Mouse (Mus musculus) cerebellum, postnatal 36 days (tissue): ENCODE measurements at regions not wholly inside any gene's neighbourhood (a gene's known extent, or its start where the extent isn't known, plus 50 kb on each side); places are given as distances from the start of the nearest gene placed in this dataset.

Experiments
- DNase-seq, 2 experiments: peaks; one replicate each; pipeline ENCODE4 v3.0.0; 2021 to 2022; ENCODE audit warnings: mixed read lengths in 2 of 2

DNA sequence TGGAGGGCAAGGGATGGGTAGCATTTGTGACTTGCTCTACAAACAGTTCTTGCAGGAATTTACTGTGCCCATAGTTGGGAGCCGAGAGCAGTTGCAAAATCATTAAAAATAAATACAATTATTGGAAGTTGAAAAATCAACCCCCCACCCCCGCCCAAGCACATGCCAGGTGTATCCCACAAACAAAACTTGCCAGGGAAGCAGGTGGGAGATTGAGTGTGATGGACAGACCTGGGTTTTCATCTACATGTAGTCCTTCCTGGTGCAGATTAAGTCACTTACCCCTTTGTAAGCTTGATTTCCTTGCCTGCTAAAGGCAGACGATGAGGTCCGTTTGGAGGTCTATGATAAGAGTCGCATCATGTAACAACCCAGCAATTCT is 280.3 kb downstream of the Insig2 start:
- DNase-seq = no peak

DNA sequence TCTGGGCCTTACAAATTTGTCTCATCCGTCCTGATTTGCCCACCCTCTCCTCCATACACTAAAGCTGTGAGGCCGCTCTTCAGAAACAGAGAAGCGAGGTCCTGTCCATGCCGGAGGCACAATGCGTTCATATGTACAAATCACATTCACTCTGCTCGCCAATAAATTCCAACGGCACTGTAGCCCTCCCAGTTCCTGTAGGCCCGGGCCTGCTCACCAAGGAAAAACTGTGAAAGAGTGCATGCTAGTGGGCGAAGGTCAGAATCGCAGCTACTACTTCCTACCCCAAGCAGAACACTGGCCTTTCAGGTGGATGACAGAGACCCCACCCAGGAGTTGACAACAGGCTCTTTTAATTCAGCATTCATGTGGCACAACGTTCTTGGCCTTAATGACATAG is 278.7 kb downstream of the Insig2 start:
- no peak for DNase-seq

- DNase-seq = no peak
These were observed 257.8 kb downstream of the Insig2 start for GRCm38 (mm10) chr1:121074569-121074968.

DNA sequence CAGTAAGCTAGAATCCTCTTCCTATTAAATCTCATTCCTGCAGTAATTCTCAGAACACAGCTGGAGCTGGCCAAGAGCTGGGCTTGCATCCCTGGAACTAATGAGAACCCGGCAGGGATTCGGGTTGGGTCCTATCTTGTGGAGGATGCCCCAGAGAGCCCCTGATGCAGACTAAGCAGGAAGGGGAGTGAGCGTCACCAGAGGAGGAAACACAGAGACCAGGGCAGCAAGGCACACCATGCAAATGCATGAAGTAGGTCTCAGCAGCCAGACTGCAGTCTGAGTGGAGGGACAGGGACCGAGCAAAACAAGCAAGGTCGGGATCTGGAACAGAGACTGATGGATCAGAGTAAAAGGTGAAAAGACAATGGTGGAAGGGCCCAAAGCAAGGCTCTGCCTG is 249.6 kb downstream of the Insig2 start:
- no peak for DNase-seq

DNA sequence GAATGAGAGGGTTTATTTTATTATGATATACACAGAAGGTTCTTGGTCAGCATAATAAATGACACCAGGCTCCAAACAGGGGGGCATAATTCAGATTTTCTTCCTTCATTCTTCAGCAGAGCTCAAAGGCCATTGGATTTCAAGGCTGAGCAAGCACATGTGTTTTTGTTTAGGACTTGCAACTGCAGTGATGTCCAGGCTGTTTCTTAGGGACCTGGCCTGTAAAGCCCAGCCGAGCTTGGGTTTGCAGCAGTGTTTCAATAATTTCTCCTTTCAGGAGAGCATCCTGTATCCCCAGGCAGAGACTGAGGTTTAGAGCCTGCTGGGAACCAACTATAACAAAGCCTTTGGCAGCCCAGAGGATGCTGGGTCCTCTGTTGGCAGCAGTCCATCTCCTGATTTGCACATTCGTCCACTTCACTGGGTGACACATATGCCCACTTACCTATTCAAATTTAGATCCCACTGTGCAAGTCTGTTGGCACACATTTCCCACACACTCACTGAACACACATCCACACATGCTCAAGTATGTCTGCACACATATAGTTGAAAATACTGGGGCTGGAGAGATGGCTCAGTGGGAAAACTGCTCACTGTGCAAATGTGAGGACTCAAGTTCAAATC is 247.2 kb downstream of the Insig2 start:
- DNase-seq = no peak

DNA sequence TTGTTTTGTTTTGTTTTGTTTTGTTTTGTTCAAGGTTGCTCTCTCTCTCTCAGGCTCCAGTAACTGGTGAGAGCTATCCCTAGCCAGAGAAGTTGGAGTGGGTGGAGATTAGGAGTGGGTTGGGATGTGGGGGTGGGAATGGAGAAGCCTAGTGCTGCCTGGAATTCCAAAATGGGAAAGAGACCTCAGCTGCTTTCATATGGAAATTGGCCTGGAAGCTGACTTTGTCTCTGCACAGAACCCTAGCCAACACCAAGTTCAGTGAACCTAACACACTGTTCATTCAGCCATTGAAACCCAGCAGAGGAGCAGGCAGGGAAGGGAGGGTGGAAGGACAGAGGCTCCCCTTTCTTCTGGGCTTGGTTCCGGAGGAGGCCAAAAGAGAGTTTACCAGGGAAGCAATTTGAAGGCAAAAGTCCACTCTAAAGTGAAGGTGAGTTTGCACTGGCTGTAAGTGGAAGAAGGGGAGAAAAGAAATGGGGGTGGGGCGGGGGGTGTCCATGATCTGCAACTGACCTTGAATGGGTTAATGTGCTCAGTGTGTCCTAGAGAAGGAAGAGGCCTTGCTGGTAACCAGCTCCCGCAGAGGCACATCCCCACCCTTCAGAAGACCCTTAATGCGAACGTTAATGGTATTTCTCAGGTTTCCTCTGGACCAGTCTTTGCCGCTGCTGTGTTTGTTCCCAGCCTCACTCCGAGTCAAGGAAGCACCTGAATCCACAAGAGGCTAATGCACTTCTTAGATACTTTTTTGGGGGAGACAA is 245.1 kb downstream of the Insig2 start:
- no peak for DNase-seq

DNA sequence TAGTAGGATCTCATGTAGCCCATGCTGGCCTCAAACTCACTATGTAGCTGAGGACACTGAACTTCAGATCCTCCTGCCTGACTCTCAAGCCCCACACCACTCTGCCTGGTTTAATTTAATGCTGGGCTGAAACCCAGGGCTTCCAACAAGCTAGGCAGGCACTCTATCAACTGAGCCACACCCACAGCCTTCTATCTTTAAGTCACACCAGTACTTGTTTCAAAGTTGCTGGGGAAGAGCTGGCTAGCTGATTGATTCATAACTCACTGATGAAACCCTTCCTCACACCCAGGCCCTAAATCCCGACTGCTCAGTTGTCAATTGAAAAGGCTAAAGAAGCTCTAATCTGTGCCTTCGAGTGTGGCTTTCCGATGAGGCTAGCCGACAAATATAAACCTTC is 241.8 kb downstream of the Insig2 start:
- DNase-seq = no peak

DNA sequence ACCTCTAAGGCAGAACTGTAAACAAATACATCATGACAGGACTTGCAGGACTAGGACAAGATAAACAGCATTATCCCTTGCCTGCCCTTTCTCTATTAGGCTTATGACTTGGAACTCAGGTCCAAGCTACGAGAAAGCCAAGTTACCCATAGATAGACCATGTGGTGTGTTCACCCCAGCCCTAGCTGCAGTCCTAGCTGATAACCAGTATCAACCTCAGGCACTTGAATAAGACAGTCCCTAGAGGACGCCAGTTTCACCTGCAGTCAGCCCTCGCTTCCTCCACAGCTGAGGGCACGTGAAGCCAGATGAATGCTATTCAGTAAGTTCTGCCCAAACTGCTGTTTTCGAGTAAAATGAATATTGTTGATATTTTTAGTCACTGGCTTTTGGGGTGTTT is 239.5 kb downstream of the Insig2 start:
- DNase-seq = no peak

DNA sequence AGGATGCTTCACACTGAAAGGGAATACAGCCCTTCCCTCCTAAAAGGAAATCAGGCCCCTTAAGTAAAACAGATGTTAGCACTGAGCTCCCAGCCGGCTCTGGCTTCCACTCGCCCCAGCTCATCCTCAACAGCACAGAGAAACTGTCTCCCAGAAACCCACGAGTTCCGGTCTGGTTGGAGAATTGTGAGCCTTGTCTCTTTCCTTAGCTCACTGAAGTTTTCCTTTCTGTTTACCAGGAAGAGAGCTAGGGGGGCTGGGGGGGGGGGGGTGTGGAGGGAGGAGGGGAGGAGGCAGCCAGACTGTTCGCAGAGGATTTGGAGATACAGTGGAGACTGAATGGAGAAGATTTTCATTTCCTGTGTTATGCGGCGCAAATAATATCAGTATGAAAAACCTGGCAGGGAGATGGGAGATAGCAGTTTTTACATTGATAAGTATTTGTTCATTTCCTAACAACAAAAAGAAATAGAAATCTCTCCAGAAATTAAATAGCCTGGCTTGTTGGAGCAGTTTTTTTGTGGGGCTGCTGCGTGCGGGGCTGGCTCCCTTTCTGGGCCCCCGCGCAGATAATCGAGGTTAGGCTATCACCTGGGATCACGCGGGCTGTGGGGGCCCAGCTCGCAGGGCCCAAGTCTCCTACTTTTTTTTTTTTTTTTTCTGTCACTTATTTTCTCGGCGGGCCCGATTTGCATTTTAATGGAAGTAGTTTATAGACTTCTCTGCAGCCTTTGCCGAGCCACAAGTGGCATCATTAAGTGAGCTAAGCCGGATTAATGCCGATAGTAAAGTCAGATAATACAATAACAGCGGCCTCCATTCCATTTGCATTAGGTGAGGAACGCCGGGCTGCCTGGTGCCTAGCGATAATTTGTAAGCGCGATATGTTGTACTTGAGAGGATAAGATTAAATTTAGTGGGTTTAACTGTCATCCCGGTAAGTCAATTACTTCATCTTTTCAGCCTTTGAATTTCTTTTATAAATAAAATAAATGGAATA is 235.5 kb downstream of the Insig2 start:
- no peak for DNase-seq

- no peak for DNase-seq
These were observed 220.5 kb downstream of the Insig2 start for GRCm38 (mm10) chr1:121111776-121112344.

- DNase-seq = no peak
These were observed 219.9 kb downstream of the Insig2 start for GRCm38 (mm10) chr1:121112464-121112863.

DNA sequence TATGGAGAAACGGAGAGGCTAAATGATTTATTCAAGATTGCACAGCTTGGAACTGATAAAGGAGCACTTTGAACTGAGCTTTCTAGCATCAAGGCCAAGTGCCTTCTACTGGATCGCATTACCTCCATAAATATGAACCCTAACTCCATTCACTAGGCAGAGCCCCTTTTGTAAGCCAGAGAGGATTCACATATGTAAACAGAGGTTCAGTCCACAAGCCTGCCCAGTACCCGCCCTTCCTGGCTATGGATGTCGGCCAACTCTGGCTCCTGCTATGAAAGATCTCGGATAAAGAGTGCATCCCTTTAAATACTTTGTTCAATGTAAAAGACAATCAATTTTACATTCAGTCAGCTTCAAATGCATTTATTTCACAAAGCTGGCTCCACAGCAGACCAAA is 215.8 kb downstream of the Insig2 start:
- DNase-seq = no peak

DNA sequence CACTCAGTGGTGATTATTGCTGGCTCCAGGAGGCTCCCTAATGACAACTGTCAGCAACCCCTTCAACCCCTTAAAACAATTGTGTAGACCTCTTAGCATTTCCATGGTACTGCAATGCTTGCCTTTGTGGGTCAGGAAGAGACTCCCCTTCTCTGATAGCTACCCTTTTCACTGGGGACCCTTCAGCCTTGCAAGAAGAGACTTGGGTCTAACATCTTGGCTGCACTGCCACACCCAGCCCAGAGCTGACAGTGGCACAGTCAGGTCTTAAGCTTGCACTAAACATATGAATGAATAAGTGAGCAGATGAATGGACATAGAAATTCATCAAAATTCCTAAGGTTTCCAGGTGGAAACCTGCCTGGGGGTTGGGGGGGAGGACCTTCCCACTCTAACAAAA is 209.0 kb downstream of the Insig2 start:
- DNase-seq = no peak

GRCm38 (mm10) chr1:121136284-121136683 is 196.1 kb downstream of the Insig2 start:
- no peak for DNase-seq

GRCm38 (mm10) chr1:121136846-121137245 is 195.5 kb downstream of the Insig2 start:
- DNase-seq = no peak

- no peak for DNase-seq
These were observed 187.4 kb downstream of the Insig2 start for GRCm38 (mm10) chr1:121144981-121145380.

GRCm38 (mm10) chr1:121153476-121153875 is 178.9 kb downstream of the Insig2 start:
- DNase-seq = no peak

- no peak for DNase-seq
These were observed 177.8 kb downstream of the Insig2 start for GRCm38 (mm10) chr1:121154616-121155015.

DNA sequence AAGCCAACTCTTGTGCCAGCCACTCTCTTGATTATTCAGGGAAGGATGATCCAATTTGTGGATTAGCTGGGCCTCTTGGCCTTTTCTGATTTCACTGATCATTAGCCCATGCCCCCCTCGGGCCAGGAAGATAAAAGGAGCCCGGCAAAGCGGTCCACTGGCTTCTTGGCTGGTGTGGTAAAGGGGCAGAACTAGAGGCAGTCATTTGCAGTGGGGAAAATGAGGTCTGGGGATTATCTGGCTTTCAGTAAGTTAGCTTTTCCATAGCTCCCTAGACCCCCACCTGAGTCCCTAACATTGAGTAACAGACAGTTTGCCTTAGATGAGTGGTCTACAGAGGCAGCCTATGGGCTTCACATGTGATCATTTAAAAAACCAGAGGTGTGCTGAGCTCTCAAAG is 163.7 kb downstream of the Insig2 start:
- no peak for DNase-seq

GRCm38 (mm10) chr1:121176541-121176940 is 155.8 kb downstream of the Insig2 start:
- DNase-seq = no peak

DNA sequence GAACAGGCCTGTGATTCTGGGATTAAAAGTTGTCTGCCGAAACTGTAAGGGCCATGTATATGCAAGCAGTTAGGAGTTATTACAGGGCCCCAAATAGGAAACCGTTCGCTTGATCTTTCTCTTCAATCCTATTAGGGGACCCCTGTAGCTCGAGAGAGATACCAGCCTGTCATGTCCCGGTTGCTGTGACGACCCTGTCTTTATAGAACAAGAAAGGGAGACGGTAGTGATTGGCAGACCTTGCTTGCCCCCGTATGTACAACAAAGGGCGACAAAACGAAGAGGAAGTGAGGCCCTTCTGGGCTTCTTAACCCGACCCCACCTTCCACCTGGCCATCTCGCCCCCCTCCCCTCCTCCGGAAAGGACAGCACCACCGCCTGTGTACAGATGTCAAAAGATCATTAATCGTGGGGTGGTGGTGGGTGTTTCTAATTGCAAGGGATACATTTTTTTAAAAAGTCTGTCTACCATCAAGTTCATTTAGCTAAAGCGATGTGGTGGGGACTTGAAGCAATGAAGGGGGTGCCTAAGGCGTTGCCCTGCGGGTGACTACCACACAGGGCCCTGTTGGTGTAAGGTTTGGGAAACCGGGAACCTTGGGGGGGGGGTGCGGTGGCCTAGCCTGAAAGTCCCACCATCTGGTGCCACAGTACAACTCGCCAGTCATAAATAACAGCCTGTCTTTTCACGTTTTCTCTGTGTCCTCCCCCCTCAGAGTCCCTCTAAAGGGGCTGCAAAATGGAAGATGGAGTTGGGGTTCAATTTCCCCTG is 155.1 kb downstream of the Insig2 start:
- no peak for DNase-seq

DNA sequence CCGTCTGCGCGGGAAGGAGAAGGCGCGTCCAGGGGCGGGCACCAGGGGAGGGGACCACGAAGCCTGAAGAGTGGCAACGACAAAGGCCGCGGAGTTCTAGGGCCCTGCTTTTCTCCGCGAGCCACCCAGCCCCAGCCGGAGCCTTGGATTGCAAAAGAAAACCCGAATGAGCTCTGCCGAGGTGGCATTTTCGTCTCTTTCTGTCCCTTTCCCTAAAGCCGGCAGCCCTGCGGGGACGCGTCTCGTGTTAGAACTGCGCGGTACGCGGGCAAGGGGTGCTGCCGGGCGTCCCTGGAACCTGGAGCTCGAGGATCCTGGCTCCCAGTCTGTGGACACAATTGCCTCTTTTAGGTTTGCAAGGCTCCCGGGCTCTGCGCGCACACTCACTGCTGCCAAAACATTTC is 154.5 kb downstream of the Insig2 start:
- DNase-seq = peak in 1 of 2 experiments; percentile 8
